Mouse (Mus musculus) MN1 (cell line): ENCODE measurements around the gene Fam57b.

ENCODE experiments used
- DNase-seq: peaks from one replicate; pipeline ENCODE4 v3.0.0-alpha.2; 2016; ENCODE audit warnings: low spot score

Gene Fam57b

DNA sequence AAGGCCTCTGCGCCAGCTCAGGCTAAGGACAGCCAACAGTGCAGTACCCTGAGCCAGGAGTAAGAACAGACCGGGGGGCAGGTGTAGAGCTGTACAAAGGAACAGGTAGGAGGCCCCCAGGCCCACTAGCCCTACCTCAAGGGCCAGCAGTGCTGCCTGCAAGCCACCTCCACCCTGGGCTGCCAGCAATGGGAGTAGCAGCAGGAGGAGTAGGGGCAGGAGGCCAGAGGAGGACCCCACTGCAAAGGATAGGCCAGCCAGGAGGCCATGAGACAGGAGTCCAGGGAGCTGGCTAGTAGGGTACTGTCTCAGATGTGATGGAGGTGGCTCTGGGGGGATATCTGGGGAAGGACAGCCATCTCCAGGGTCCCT, 73.0 kb downstream of the Fam57b start:
- no peak for DNase-seq

DNA sequence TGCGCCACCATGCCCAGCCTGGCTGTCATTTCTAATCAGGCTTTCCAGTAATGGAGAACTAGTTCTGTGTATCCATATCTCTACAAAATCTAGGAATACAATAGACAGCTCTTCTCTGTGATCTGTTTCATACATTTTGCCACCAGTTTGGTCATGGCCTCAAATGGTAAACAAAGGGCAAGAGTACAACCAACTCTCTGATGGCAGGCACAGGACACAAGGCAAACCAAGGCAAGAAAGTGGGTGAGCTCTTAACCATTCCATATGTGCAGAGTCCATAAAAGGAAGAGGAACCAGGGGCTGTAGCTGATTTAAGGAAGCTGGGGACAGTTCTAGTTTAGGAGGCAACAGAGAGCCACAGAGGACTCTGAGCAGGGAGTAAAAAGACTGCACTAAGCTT, 79.8 kb downstream of the Fam57b start:
- DNase-seq, result no peak
